Mouse (Mus musculus): Measurements from ENCODE around the gene Atg4d. TPM values are rescaled to one million over a fixed set of nuclear protein-coding genes. Genes with fewer than 3 reads are reported as not detected.

Gene Atg4d
- polyA plus RNA-seq, 1 experiment from 2014 or later: 51.2 TPM

DNA sequence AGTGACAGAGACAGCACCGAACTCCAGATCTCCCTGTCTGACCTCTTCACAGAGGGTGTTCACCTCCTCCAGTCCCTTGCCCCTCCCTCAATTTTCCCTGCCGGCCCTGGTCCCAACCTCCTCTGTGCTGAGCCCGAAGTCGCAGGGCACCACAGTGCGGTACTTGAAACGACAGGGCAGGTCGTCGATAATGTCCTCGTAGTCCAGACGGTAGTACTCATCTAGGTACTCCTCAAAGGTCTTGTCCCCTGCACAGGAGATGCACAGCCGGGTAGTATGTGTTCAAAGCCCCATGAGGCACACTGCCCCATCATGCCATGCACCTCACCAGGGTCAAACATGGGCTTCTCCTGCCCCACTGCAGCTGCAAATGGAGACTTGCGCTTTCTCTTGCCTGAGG, 10.6 kb downstream of the Atg4d start:
- Histone ChIP-seq H3K36me3 (replicated peaks; ENCODE audit: insufficient read depth, low read length) (peaks cover 95% of the 10 kb centered on the region), H3K27ac (ENCODE audit: low read depth) (no peak overlapping the region), H3K4me3 (ENCODE audit: low read depth, low read length) (no peak overlapping the region), H3K4me1 (ENCODE audit: insufficient read depth) (peaks cover 13% of the 10 kb centered on the region), H3K4me2 (ENCODE audit: low read depth, low read length) (no peak overlapping the region), H3K9me3 (ENCODE audit: low read length) (no peaks in the 10 kb centered on the region), H3K27me3 (ENCODE audit: insufficient read depth, low read length) (no peaks in the 10 kb centered on the region), H3K9ac (replicated peaks) (no peak overlapping the region)
- 87% methylated on average over 12 of the region's 12 CpGs for WGBS (ENCODE audit: insufficient replicate concordance)
- TF ChIP-seq CTCF (IDR thresholded peaks at IDR 0.05; ENCODE audit: low read depth): no peak
- TF ChIP-seq EP300 (IDR thresholded peaks at IDR 0.05; ENCODE audit: low read depth): no peak
- no peak for ATAC-seq
- DNase-seq: no peak

DNA sequence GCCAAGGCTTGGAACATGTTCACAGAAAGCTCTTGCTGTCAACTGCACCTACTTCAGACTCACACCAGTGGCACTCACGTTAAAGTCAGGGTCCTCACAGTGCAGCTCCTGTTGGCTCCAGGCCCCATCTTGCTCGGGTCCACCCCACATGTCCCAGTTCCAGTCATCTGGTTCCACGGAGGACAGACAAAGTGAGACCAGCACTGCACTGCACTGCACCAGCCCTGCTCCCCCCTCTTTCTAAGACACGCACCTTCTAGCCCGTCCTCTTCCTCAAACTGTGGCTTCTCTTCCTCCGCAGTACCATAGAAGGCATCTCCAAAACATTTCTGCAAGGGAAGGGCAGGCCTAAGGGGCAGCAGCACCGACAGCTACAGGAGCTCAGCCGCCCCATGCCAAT, 11.2 kb downstream of the Atg4d start:
- Histone ChIP-seq H3K9me3 (ENCODE audit: low read length) (no peaks in the 10 kb centered on the region), H3K27me3 (ENCODE audit: insufficient read depth, low read length) (no peaks in the 10 kb centered on the region), H3K36me3 (replicated peaks; ENCODE audit: insufficient read depth, low read length) (peaks cover 94% of the 10 kb centered on the region), H3K9ac (replicated peaks) (no peak overlapping the region), H3K4me1 (ENCODE audit: insufficient read depth) (peaks cover 13% of the 10 kb centered on the region), H3K4me2 (ENCODE audit: low read depth, low read length) (no peak overlapping the region), H3K4me3 (ENCODE audit: low read depth, low read length) (no peak overlapping the region), H3K27ac (ENCODE audit: low read depth) (no peak overlapping the region)
- WGBS (ENCODE audit: insufficient replicate concordance): 84% methylated on average over 8 of the region's 8 CpGs
- TF ChIP-seq CTCF (IDR thresholded peaks at IDR 0.05; ENCODE audit: low read depth) (no peak), EP300 (IDR thresholded peaks at IDR 0.05; ENCODE audit: low read depth) (no peak)
- no peak for DNase-seq
- no peak for ATAC-seq

DNA sequence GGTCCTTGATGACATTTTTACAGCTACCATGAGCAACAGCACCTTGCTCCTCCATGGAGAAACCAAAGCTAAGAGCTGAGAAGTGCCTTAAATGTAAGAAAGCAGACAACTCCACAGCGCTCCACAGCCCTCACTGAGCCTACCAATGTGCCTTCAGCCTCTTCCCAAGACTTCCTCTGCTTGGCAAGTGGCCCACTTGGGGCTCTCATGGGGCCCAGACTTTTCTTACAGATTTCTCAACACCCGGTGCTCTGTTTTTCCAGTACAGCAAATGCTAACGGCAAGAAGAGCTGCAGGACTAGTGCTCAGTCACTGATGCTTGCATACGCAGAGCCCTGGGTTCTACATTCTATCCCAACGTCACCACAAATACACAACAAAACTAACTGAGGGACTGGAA, 12.7 kb downstream of the Atg4d start:
- Histone ChIP-seq H3K4me1 (ENCODE audit: insufficient read depth) (peaks cover 13% of the 10 kb centered on the region), H3K36me3 (replicated peaks; ENCODE audit: insufficient read depth, low read length) (peaks cover 93% of the 10 kb centered on the region), H3K27me3 (ENCODE audit: insufficient read depth, low read length) (no peaks in the 10 kb centered on the region), H3K9me3 (ENCODE audit: low read length) (no peaks in the 10 kb centered on the region), H3K4me3 (ENCODE audit: low read depth, low read length) (no peak overlapping the region), H3K9ac (replicated peaks) (no peak overlapping the region), H3K27ac (ENCODE audit: low read depth) (no peak overlapping the region), H3K4me2 (ENCODE audit: low read depth, low read length) (no peak overlapping the region)
- 79% methylated on average over 5 of the region's 5 CpGs for WGBS (ENCODE audit: insufficient replicate concordance)
- ATAC-seq: no peak
- DNase-seq: no peak
- TF ChIP-seq CTCF (IDR thresholded peaks at IDR 0.05; ENCODE audit: low read depth) (no peak), EP300 (IDR thresholded peaks at IDR 0.05; ENCODE audit: low read depth) (no peak)

DNA sequence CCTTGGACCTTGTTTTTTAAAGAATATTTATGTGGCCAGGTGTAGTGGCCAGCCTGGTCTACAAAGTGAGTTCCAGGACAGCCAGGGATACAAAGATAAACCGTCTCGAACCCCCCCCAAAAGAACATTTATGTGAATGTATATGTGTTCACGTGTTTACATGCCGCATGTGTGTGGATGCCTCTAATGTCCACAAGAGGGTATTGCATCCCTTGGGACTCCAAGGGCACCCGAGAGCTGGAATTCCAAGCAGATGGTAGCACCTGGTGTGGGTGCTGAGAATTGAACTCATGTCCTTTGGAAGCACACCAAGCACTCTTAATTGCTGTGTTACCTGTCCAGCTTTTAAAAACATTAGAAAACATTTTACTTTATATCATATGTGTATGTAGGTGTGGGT, 18.5 kb downstream of the Atg4d start:
- WGBS (ENCODE audit: insufficient replicate concordance): 84% methylated on average over 5 of the region's 5 CpGs
- H3K9ac ChIP-seq (replicated peaks): no peak overlapping the region
- DNase-seq (no peak), ATAC-seq (no peak)
- no peaks in the 10 kb centered on the region for H3K27me3 ChIP-seq (ENCODE audit: insufficient read depth, low read length)
- peaks cover 59% of the 10 kb centered on the region for H3K36me3 ChIP-seq (replicated peaks; ENCODE audit: insufficient read depth, low read length)
- TF ChIP-seq EP300 (IDR thresholded peaks at IDR 0.05; ENCODE audit: low read depth): no peak
- TF ChIP-seq CTCF (IDR thresholded peaks at IDR 0.05; ENCODE audit: low read depth): peak; percentile 46
- H3K4me2 ChIP-seq (ENCODE audit: low read depth, low read length): no peak overlapping the region
- no peak overlapping the region for H3K4me3 ChIP-seq (ENCODE audit: low read depth, low read length)
- H3K27ac ChIP-seq (ENCODE audit: low read depth): peak overlapping the region; percentile 45; the same call in 1 of the 2 replicates
- H3K9me3 ChIP-seq (ENCODE audit: low read length): no peaks in the 10 kb centered on the region
- peaks cover 30% of the 10 kb centered on the region for H3K4me1 ChIP-seq (ENCODE audit: insufficient read depth)

DNA sequence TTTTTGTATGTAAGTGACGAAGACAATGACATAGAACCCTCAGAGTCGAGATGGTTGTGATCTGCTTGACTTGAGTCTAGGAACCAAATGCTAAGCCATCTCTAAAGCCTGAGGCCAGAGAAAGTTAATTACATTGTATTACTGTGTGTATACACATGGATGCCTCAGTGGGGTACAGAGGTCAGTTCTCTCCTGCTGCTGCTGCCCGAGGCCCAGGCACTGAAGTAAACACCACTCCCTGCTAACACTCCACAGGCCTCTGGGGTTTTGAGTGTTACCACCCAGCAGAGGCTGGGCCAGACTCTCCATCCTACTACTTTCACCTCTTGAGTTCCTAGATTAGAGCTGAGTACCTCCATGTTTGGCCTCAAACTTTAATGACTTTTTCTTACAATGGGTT, 18.9 kb downstream of the Atg4d start:
- no peak overlapping the region for H3K4me2 ChIP-seq (ENCODE audit: low read depth, low read length)
- no peaks in the 10 kb centered on the region for H3K27me3 ChIP-seq (ENCODE audit: insufficient read depth, low read length)
- DNase-seq: no peak
- no peak overlapping the region for H3K9ac ChIP-seq (replicated peaks)
- H3K27ac ChIP-seq (ENCODE audit: low read depth): peak overlapping the region; percentile 45; the same call in 1 of the 2 replicates
- H3K4me1 ChIP-seq (ENCODE audit: insufficient read depth): peaks cover 34% of the 10 kb centered on the region
- H3K36me3 ChIP-seq (replicated peaks; ENCODE audit: insufficient read depth, low read length): peaks cover 59% of the 10 kb centered on the region
- 97% methylated on average over 3 of the region's 3 CpGs for WGBS (ENCODE audit: insufficient replicate concordance)
- 0 out of 2 replicates have a peak, but pooled peaks have one; percentile 8 for ATAC-seq
- no peak overlapping the region for H3K4me3 ChIP-seq (ENCODE audit: low read depth, low read length)
- no peaks in the 10 kb centered on the region for H3K9me3 ChIP-seq (ENCODE audit: low read length)
- no peak for TF ChIP-seq EP300 (IDR thresholded peaks at IDR 0.05; ENCODE audit: low read depth)
- TF ChIP-seq CTCF (IDR thresholded peaks at IDR 0.05; ENCODE audit: low read depth): no peak

DNA sequence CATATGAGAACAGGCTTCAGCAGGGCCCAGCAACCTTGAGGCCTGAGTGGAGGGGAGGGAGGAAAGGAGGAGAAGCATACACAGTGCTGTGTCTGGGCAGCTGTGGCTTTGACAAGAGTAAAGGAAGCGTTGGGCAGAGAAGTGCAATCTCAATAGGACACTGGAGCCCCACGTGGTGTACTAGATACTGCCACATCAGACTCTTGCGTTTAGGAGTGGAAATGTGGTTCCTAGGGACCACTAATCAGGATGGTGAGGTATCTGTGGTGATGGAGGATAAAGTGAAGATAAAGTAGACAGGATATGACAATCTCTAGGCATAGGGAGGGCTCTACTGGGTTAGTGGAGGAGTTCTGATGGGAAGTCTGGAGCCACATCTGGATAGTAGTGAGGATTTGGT, 21.7 kb downstream of the Atg4d start:
- Histone ChIP-seq H3K27ac (ENCODE audit: low read depth) (peak overlapping the region; percentile 95), H3K36me3 (replicated peaks; ENCODE audit: insufficient read depth, low read length) (peaks cover 38% of the 10 kb centered on the region), H3K4me2 (ENCODE audit: low read depth, low read length) (peak overlapping the region; percentile 84), H3K9me3 (ENCODE audit: low read length) (no peaks in the 10 kb centered on the region), H3K27me3 (ENCODE audit: insufficient read depth, low read length) (no peaks in the 10 kb centered on the region), H3K4me3 (ENCODE audit: low read depth, low read length) (peak overlapping the region; percentile 81), H3K4me1 (ENCODE audit: insufficient read depth) (peaks cover 29% of the 10 kb centered on the region), H3K9ac (replicated peaks) (peak overlapping the region; percentile 92)
- ATAC-seq (no peak), DNase-seq (no peak)
- TF ChIP-seq EP300 (IDR thresholded peaks at IDR 0.05; ENCODE audit: low read depth): no peak
- TF ChIP-seq CTCF (IDR thresholded peaks at IDR 0.05; ENCODE audit: low read depth): no peak
- whole genome bisulfite sequencing (ENCODE audit: insufficient replicate concordance): 11% methylated on average over 3 of the region's 3 CpGs

Data from liver, postnatal 0 days (tissue).